Mouse (Mus musculus) hindbrain, embryonic 14.5 days (tissue): Measurements from ENCODE around the gene Adh4. TPM values are rescaled to one million over a fixed set of nuclear protein-coding genes. Genes with fewer than 3 reads are reported as not detected.
A peak's percentile ranks its signal among the peaks of the same experiment; 100 is the strongest.

ENCODE experiments used
- ATAC-seq: fragments of 200-750 bp; cut with Nextera tagmentation; 2 replicates; pipeline ENCODE4 v1.8.0; 2017; ENCODE audit warnings: moderate number of reproducible peaks, mild to moderate bottlenecking, moderate TSS enrichment, moderate library complexity; ENCODE audit not compliant: low FRiP score
- DNase-seq: peaks from one replicate; pipeline ENCODE4 v3.0.0-alpha.2; 2015; ENCODE audit warnings: low spot score
- H3K27ac ChIP-seq: fragments of 300-500 bp; sonication (generic); 2 replicates; pipeline ENCODE4 v1.5.1; 2014; ENCODE audit warnings: mild to moderate bottlenecking, moderate library complexity
- H3K27me3 ChIP-seq: fragments of 300-500 bp; sonication (generic); 2 replicates; pipeline ENCODE4 v1.6.1; 2014; ENCODE audit warnings: mild to moderate bottlenecking, low read length, mixed read lengths; ENCODE audit not compliant: control insufficient read depth, insufficient read depth
- H3K36me3 ChIP-seq: fragments of 300-500 bp; sonication (generic); replicated peaks from 2 replicates; pipeline ENCODE4 v1.6.1; 2014; ENCODE audit not compliant: control insufficient read depth, insufficient read depth
- H3K4me1 ChIP-seq: fragments of 300-500 bp; sonication (generic); replicated peaks from 2 replicates; pipeline ENCODE4 v1.6.1; 2014; ENCODE audit warnings: antibody characterized with exemption, low read length, mixed read lengths; ENCODE audit not compliant: control insufficient read depth, insufficient read depth
- H3K4me2 ChIP-seq: fragments of 300-500 bp; sonication (generic); replicated peaks from 2 replicates; pipeline ENCODE4 v1.6.1; 2014; ENCODE audit warnings: mild to moderate bottlenecking, moderate library complexity
- H3K4me3 ChIP-seq: fragments of 300-500 bp; sonication (generic); replicated peaks from 2 replicates; pipeline ENCODE4 v1.5.1; 2014; ENCODE audit warnings: mild to moderate bottlenecking, low read length
- H3K9ac ChIP-seq: fragments of 300-500 bp; sonication (generic); 2 replicates; pipeline ENCODE4 v1.6.1; 2014
- H3K9me3 ChIP-seq: fragments of 300-500 bp; sonication (generic); 2 replicates; pipeline ENCODE4 v1.6.1; 2016; ENCODE audit warnings: low read length; ENCODE audit not compliant: control insufficient read depth
- WGBS: fragments of 180-500 bp; shearing (Covaris S2); extraction: QIAGEN DNeasy Blood & Tissue Kit; methylation state at CpG from one replicate; pipeline ENCODE4 v1.1.7; 2014; 5-methylcytosine and 5-hydroxymethylcytosine counted together
- polyA plus RNA-seq: library from polyadenylated mRNA; unstranded; fragments of >200 nt; fragmentation: Nextera tagmentation; extraction: Ambion mirVana; gene quantifications from 2 replicates; pipeline ENCODE4 v1.2.1, GENCODE M21; 2014

Adh4 gene
- polyA plus RNA-seq, 1 experiment from 2014 or later, result 0.58 TPM

DNA sequence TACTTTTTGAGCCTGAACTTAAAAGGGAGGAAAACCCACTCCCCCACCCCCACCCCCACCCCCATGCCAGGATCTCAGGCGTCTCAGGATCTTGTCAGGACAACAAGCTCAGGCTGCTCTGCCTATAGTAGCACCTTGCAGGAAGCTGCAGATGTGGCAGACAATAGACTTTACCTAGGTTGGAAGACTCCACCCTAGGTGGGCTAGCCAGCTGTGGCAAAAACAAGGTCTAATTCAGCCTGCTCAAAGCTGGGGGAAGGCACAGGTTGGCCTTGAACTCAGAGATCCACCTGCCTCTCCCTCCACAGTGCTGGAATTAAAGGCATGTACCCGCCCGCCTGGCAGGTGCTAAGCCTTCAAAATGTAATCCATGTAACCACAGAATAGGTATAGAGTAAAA lies 23.4 kb downstream of the Adh4 start:
- ATAC-seq, result no peak
- Histone ChIP-seq H3K27ac (no peak overlapping the region), H3K4me3 (no peak overlapping the region), H3K9me3 (no peaks in the 10 kb centered on the region), H3K4me2 (no peak overlapping the region), H3K27me3 (no peaks in the 10 kb centered on the region), H3K36me3 (no peaks in the 10 kb centered on the region), H3K4me1 (no peaks in the 10 kb centered on the region), H3K9ac (no peak overlapping the region)
- WGBS, result 70% methylated on average over 3 of the region's 3 CpGs
- DNase-seq, result no peak

DNA sequence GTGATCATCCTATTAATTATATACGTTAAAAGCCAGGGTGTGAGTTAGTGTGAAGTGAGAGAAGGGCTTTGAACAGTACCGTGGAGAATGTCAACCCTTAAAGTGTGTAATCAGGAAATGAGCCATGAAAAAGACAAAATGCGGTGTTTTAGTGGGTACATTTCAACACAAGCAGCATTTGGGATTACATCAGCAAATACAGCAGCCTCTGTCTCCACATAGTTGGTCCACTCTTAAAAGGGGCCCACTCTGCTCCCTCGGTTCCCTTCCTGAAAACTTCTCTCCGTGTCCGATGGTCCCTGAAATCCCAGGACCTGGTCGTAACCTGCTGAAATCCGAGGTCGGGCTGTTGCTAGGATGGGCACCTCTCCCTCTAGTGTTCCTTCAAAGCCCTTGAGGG lies 26.9 kb downstream of the Adh4 start:
- H3K4me1 ChIP-seq, result peaks cover 8% of the 10 kb centered on the region
- H3K27ac ChIP-seq, result peak overlapping the region; percentile 77; the same call in 1 of the 2 replicates
- H3K36me3 ChIP-seq, result peaks cover 15% of the 10 kb centered on the region
- no peaks in the 10 kb centered on the region for H3K27me3 ChIP-seq
- ATAC-seq (no peak), DNase-seq (no peak)
- H3K4me2 ChIP-seq, result peak overlapping the region; percentile 71
- WGBS, result 2% methylated on average over 9 of the region's 9 CpGs
- H3K9ac ChIP-seq, result peak overlapping the region; percentile 80
- H3K4me3 ChIP-seq, result peak overlapping the region; percentile 74
- no peaks in the 10 kb centered on the region for H3K9me3 ChIP-seq

DNA sequence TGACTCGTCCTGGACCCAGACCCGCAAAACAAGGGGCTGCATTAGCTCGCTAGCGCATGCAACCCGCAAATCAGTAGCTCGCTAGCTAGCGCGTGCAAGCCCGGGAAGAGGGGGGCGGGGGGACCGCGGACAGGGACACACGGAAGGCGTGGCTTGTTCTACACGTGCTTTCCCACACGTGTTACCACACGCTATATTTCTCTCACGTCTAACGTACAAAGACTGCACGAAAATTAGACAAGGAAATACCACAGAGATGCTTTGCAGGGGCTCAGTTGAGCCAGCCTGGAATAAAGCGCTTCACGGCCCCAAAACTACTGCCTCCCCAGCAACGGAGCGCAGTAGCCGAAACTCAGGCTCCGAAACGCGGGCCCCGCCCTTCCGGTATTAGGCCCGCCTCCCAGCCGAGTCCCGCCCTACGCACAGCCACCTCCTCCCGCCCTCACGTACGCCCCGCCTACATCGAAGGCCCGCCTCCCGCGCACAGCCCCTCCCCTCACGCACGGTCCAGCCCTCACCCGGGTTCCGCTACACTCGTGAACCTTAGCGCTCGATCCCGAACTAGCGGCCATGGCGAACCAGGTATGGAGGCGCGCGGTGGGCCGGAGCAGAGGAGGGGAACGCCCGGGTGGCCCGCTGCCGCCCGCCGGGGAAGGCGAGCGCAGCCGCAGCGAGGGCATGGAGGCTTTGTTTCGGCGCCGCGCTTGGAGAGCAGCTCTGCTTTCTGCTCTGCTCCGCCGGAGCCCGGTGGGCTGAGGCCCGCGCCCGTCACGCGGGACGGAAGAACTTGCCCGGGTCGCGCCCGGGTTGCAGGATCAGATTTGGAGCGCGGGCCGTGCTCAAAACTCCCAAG lies 27.6 kb downstream of the Adh4 start, which contains the start of gene Adh5:
Gene Adh5, plus strand, starts transcription at position 482 of the 853 bp plus-strand sequence.
- H3K9ac ChIP-seq, result peak within 1 kb of the TSS; percentile 80
- H3K4me2 ChIP-seq, result peak within 1 kb of the TSS; percentile 71
- H3K4me3 ChIP-seq, result peak within 1 kb of the TSS; percentile 74
- under 1% methylated on average over 86 of the region's 86 CpGs for WGBS
- ATAC-seq (peak; percentile 99), DNase-seq (peak; percentile 91)
- H3K36me3 ChIP-seq, result peaks cover 21% of the 10 kb centered on the region
- peaks cover 8% of the 10 kb centered on the region for H3K4me1 ChIP-seq
- peak within 1 kb of the TSS; percentile 77 for H3K27ac ChIP-seq
- H3K9me3 ChIP-seq, result no peaks in the 10 kb centered on the region
- no peaks in the 10 kb centered on the region for H3K27me3 ChIP-seq

DNA sequence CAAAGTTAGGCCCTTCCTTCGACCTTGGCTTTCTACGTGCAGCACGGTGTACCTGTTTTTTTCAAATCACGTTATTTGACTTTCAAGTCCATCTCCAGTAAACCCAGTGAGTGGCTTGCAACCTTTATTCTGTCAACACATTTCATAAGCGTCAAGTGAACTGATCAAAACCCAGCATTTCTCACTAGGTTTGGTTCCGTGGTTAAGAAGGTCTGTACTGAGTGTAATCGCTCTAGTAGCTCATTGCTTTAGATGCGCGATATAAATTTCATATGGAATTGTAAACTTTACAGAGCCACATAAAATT lies 28.2 kb downstream of the Adh4 start:
- peak overlapping the region; percentile 77 for H3K27ac ChIP-seq
- H3K27me3 ChIP-seq, result no peaks in the 10 kb centered on the region
- peaks cover 26% of the 10 kb centered on the region for H3K36me3 ChIP-seq
- peak overlapping the region; percentile 74 for H3K4me3 ChIP-seq
- ATAC-seq (no peak), DNase-seq (no peak)
- H3K9me3 ChIP-seq, result no peaks in the 10 kb centered on the region
- H3K9ac ChIP-seq, result peak overlapping the region; percentile 80
- peaks cover 8% of the 10 kb centered on the region for H3K4me1 ChIP-seq
- WGBS, result 5% methylated on average over 9 of the region's 9 CpGs
- peak overlapping the region; percentile 66 for H3K4me2 ChIP-seq

DNA sequence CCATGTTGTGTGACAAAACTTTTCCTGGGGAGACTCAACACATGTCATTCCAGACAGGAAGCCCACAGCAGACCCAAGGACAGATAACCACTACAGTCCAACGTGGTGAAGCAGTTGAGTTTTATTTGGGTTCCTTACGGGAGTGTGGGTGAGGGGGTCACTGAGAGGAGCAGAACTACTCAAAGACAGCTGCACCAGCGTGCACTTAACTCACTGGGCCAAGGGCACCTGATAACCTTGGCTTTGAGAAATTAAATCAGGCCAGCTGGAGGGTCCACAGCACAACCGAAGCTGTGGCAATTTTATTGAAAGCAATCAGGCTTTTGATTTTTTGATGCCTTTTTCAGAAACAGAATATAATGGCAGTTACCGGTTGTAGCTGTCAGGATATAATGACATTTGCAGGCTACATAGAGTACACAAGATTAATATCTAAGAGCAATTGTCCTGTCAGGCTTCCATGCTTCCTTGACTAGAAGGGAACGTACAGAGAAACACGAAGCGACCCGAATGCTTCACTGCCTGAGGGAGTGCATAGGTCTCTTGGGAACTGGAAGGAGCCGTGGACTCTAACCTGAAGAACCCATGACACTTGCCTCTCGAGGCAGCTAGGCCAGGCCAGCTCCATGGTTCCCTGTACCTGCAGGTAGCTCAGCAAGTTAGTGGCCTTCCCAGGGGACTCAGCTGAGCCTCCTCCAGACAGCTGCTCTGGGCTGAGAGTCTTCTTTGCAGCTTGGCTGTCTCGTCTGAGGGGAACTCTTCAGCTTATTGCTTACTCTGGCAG lies 33.0 kb downstream of the Adh4 start:
- Histone ChIP-seq H3K36me3 (peaks cover 70% of the 10 kb centered on the region), H3K9me3 (no peaks in the 10 kb centered on the region), H3K4me3 (no peak overlapping the region), H3K27me3 (no peaks in the 10 kb centered on the region), H3K4me2 (no peak overlapping the region), H3K9ac (no peak overlapping the region), H3K4me1 (peaks cover 8% of the 10 kb centered on the region), H3K27ac (no peak overlapping the region)
- WGBS, result 77% methylated on average over 12 of the region's 12 CpGs
- ATAC-seq (no peak), DNase-seq (no peak)

DNA sequence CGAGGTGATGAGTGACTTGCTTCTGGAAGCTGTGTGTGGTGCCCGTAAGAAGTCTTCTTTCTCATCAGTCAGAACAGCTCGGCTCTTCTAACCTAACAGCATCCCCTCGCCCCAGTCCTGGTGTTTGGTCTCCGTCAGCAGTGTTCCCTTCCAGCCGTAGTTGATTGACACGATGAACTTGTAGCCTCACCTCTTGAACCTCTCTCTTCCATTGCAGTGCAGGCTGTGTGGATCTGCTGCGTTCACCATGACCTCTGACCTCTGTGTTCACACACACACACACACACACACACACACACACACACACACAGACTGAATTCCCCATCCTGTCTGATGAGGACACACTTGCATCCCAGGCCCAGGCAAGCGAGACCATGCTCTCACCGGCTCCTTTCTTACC lies 36.9 kb downstream of the Adh4 start:
- no peak overlapping the region for H3K9ac ChIP-seq
- H3K4me1 ChIP-seq, result no peaks in the 10 kb centered on the region
- ATAC-seq, result no peak

DNA sequence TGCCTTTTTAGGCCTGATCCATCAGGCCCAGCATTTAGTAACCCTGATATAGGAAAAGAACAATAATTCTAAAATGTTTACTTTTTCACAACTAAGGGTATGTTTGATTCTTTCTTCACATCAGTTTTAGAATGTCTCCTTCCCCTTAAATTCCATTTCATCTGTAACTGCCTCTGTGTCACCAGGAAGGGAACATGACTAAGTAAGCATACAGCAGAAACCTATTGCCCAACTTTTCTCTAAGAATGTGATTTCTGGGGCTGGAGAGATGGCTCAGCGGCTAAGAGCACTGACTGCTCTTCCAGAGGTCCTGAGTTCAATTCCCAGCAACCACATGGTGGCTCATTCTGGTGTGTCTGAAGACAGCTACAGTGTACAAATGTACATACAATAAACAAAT lies 39.0 kb downstream of the Adh4 start:
- H3K36me3 ChIP-seq, result peaks cover 95% of the 10 kb centered on the region
- no peak for ATAC-seq

More for the DNA sequence above, 36.9 kb downstream of the Adh4 start:
- Histone ChIP-seq H3K27ac (no peak overlapping the region), H3K4me2 (no peak overlapping the region), H3K9me3 (no peaks in the 10 kb centered on the region), H3K27me3 (no peaks in the 10 kb centered on the region), H3K4me3 (no peak overlapping the region), H3K36me3 (peaks cover 93% of the 10 kb centered on the region)
- DNase-seq, result no peak
- WGBS, result 92% methylated on average over 10 of the region's 10 CpGs

DNA sequence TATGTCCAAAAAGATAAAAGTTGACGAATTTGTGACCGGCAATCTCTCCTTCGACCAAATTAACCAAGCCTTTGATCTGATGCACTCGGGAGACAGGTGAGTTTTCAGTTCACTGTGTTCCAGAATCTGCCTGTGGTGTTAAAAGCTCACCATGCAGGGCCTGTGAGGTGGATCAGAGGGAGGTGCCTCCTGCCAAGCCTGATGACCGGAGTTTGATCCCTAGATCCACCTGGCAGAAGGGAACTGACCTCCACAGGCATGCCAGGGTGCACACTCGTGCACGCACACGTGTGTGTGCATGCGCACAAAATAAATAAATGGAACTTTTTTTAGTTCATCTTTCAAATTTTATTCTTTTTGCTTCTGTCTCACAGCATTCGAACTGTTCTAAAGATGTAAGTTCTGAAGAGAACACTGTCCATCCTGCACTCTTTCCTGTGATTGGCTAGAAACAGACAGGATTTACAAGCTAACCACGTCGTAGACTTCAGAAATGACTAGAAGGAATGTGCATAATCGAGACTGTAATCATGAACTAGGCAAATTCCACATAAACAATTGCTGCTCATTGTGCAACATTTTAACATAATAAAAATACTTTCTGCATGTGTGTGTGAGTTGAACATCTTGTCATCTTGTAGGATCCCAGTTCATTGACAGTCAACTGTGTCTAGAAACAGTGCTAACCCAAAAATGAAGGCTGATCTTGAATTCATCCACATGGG lies 39.6 kb downstream of the Adh4 start:
- no peak overlapping the region for H3K27ac ChIP-seq
- DNase-seq (no peak), ATAC-seq (no peak)
- peaks cover 95% of the 10 kb centered on the region for H3K36me3 ChIP-seq
- no peaks in the 10 kb centered on the region for H3K27me3 ChIP-seq
- no peaks in the 10 kb centered on the region for H3K9me3 ChIP-seq
- no peak overlapping the region for H3K4me3 ChIP-seq
- no peak overlapping the region for H3K4me2 ChIP-seq
- no peaks in the 10 kb centered on the region for H3K4me1 ChIP-seq
- WGBS, result 94% methylated on average over 13 of the region's 13 CpGs
- no peak overlapping the region for H3K9ac ChIP-seq

More for the DNA sequence above, 39.0 kb downstream of the Adh4 start:
- 97% methylated on average over 1 of the region's 1 CpGs for WGBS
- Histone ChIP-seq H3K27me3 (no peaks in the 10 kb centered on the region), H3K9ac (no peak overlapping the region), H3K4me2 (no peak overlapping the region), H3K9me3 (no peaks in the 10 kb centered on the region), H3K4me1 (no peaks in the 10 kb centered on the region), H3K4me3 (no peak overlapping the region), H3K27ac (no peak overlapping the region)
- DNase-seq, result no peak

DNA sequence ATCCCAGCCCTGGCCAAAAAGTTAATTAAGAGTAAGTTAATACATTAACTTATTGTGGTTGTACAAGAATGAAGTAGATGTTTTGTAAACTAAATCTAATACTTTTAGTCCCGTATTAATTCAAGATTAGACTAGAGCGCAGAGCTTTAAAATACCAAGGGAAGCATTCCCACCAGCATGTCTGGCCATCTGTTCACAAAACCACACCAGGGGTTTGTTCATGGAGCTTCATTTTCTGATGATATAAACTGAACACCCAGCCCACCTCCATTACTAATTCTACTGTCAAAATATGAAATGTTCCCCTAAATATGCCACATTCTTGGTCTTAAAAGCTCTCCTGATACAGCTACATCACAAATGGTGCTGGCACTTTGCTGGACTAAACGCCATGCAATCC lies 43.2 kb downstream of the Adh4 start:
- no peak for ATAC-seq
- no peak overlapping the region for H3K4me3 ChIP-seq
- peaks cover 90% of the 10 kb centered on the region for H3K36me3 ChIP-seq
- no peaks in the 10 kb centered on the region for H3K27me3 ChIP-seq
- H3K4me1 ChIP-seq, result no peaks in the 10 kb centered on the region
- DNase-seq, result no peak
- no peak overlapping the region for H3K4me2 ChIP-seq
- WGBS, result 92% methylated on average over 3 of the region's 3 CpGs
- no peak overlapping the region for H3K27ac ChIP-seq
- no peak overlapping the region for H3K9ac ChIP-seq
- no peaks in the 10 kb centered on the region for H3K9me3 ChIP-seq
